Mouse (Mus musculus) thymus, postnatal 25 days (tissue): ENCODE results near the gene Chd9.
A peak's percentile ranks its signal among the peaks of the same experiment; 100 is the strongest.

Source experiments
- DNase-seq: peaks from one replicate; pipeline ENCODE4 v3.0.0; 2022

Chd9 gene

DNA sequence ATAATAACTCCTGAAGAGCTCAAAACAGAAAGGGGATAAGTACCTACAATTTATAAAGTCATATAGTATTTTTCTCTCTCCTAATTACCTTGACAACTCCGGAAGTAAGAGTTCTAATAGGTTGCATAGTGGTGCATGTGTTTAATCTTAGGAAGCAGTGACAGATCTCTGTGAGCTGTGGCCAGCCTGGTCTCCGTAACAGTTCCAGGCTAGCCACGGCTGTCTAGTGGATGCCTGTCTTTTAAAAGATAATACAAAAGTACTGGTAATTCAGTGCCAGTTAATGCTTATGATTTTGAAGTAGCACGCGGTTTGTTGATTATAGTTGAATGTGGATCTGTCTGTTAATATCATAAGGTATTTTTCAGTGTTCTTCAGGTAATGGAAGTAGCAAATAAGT lies 151.1 kb downstream of the Chd9 start:
- no peak for DNase-seq

DNA sequence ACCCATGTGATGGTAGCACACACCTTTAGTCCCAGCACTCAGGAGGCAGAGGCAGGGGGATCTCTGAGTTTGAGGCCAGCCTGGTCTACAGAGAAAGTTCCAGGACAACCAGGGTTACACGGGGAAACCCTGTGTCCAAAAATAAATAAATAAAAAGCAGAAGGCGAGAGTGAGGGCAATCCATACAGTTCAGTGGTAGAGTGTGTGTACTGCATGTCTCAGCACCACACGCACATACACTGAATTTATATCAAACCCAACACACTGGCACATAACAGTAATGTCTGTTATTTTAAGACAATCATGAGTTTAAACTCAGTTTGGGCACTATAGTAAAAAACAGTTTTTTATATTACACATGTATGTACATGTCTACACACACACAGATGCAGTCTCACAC lies 153.9 kb downstream of the Chd9 start:
- DNase-seq: no peak

DNA sequence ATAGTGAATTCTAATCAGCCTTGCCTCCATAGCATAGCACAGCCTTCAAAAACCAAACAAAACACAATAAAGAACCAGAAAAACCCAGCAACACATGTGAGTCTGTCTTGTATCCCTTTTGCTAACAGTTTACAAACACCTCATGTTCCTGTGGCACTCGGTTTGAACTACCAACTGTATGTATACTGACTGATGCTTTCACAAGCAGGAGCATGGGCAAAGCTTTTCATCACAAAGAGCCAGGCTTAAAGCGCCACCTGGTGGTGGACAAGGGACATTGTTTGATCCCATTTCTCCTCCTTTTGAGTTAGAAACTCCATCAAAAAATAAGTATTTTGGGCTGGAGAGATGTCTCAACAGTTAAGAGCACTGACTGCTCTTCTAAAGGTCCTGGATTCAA lies 191.6 kb downstream of the Chd9 start:
- DNase-seq: peak; percentile 76

DNA sequence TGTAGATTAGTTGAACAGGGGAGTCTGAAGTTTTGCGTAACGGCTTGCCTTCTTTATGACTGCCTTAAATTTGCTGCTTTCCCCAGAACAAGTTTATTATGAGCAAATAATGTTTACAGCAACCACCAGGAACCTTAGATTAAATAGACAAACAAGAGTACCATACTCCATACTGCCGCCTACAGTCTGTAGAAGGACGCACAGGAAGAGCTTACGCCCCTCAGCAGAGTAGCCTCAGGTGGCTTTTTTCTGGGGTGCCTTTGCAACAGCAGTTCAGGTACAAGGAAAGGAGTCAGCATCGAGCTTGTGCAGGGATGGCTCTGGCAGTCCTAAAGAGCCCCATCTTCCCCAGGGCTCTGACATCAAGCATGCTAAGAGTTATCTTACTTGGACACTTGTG lies 206.3 kb downstream of the Chd9 start:
- peak; percentile 17 for DNase-seq

DNA sequence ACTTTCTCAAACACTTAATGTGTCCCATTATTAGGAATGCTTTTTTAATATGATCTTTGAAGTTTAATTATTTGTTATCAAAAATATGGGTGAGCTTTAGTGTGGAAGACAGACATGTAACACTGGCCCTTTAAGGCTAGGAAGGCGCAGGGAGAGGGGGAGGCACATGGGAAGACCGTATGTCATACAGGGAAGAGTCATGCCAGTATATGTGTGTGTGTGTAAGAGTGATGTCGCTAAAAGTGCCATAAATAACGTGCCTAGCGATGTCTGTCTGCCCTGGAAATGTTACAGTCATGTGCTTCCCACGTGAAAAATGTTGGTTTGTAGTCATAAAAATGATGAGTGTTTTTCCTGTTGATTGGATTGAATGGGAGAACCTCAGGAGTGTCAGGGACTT lies 208.8 kb downstream of the Chd9 start:
- no peak for DNase-seq

DNA sequence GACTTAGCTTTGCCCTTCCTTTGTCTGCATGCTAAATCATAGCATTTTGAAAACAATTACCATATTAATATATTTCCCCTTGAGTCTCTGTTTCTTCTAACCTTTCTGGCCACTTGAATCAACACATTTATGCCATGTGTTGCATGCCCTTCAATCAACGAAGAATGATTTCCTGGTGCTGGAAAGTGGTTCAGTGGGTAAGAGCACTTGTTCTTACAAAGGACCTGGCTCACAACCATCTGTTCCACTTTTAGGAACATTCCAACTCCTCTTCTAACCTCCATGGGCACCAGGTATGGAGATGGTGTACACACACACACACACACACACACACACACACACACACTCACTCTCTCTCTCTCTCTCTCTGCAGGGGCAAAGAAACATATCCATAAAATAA lies 210.5 kb downstream of the Chd9 start:
- no peak for DNase-seq

DNA sequence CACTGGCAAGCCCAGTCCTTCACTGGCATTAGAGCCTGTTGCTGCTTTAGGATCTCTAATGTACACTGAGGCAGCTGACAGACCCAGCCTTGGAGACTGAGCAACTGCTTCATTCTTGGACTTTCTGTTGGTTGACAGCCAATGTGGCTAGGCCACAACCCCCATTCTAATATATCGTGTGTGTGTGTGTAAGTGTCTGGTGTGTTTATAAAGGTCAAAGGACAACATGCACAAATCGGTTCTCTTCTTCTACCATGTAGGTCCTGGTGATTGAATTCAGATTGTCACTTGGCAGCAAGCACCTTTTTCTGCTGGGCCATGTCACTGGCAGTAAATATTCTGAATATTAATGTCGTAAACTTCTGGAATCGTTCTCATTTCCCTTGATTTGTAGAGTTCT lies 218.2 kb downstream of the Chd9 start:
- no peak for DNase-seq

DNA sequence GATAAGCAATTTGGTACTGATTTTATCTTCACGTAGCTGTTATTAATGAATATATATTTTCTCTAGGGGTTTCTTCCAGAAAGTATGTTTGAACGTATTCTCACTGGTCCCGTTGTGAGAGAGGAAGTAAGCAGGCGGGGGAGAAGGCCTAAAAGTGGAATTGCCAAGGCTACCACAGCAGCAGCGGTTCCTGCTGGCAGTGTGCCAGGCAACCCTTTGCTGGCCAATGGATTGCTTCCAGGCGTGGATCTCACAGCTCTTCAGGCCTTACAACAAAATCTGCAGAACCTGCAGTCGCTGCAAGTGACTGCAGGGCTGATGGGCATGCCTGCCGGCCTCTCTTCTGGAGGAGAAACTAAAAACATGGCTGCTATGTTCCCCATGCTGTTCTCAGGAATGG lies 222.9 kb downstream of the Chd9 start:
- no peak for DNase-seq

DNA sequence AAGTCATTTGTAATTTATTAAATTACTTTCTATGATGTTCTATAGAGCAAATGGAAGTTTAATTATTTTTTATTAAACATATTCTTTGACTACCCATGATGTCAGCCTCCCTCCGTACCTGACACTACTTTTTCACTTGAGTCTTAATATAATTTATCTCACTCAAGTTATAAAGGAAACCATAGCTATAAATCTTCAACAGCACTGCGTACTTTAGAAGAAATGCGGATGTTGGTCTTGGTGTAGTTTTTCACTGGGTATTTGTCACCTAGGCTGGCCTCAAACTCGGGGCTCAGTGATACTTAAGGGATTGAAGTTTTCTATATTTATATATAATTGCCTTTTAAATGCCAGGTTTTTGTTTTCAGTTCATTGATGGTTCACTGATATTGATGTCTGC lies 226.3 kb downstream of the Chd9 start:
- no peak for DNase-seq

DNA sequence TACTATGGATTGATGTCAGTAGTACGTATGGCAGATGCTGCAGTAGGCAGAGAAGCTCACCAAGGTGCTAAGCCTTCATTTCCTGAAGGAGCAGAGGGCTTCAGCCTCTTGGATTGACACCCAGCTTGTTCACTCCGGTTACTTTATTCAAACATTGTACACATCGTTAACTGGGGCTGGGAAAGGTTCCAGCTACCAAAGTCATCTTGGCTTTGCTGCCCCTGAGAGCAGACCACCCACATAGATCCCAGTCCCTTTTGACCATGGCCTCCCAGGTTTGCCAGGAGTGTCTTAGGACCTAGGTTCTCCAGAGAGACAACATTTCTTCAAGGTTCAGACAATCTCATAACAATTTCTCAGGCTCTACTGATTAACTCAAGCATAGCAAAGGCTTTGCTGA lies 228.7 kb downstream of the Chd9 start:
- DNase-seq: no peak

DNA sequence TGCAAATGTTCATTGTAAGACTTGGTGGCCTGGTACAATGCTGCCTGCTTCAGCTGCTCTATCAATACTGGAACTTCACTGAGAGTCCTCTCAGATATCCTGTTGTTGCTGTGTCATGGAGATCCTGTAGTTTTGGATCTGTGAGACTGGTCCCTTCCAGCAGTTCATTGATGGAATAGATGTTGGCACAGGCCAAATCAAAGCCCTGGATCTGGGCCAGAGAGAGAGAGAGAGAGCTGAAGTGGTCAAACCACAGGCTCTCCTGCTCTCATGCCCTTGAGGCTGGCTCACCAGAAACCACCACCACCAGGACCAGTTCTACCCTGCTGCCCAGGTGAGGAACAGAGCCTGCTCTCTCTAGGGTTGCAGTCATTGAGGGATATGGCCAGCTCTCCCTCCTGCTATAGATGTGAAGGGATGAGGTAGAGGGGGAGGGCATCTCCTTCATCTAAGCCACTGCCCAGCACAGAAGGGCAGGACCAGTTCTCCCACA lies 231.0 kb downstream of the Chd9 start:
- no peak for DNase-seq

DNA sequence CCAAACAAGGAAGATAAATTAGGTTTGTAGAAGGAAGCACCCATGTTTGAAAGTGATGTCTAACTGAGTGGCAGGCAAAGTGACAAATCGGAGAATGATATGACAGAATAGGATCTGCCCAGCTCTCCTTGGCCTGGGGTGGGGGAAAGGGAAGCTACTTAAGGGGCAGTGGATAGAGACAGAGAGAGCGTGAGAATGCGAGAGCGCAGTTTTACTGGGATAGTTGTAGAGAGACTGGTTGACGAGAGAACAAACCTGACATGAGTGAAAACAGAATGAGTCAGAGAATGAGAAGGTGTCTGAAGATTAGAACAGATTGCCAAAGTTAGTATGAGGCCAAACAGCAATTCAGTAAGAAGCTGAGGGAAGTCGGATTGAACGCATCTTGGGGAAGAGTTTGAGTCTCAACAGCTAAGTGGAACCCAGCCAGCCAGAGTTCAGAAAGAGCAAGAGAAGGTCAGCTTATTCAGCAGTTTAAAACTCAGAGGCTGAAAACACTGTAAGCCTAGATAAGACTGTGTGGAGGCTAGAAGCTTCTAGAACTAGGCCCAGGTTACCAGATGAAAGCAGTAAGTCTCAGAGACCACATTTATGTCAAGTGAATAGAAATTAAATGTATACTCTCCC lies 231.8 kb downstream of the Chd9 start:
- DNase-seq: no peak

DNA sequence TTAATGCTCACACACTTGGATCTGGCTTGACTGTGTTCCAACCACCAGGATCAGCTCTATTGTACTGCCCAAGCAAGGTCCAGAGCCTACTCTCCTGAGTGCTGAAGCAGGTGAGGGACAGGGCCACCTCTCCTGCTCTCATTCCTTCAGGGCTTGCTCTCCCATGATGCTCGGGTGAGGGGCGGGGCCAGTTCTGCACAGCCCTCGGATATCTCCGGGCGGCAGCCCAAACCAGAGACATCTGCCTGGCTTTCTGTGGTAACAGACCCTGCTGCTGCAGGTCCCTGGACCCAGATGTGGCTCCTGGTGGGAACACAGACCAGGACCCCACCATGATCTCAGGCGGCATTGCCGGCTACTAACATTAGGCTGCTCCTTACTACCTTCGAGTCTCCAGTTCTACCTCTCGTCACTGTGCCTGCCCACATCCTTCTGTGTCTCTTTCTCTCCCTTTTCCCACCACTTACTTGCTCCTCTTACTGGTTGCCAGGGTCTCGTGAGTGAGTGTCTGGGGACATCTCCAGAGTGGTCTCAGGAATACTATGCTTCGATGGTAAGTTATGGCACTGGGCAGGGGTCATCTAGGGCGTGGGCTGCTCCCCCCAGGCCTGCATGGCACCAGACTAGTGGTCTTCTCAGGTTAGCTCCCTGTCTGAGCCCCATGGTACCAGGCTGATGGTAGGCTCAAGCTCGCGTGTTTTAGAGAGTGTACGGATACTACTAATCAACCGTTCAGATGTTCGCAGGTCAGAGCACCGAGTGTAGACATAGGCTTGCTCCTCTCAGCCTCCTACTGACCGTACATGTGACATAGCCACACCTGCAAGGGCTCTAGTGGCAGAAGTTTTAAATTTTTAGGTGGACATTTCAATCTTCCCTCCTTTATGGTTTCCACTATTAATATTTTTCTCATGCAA lies 232.7 kb downstream of the Chd9 start:
- peak; percentile 51 for DNase-seq

DNA sequence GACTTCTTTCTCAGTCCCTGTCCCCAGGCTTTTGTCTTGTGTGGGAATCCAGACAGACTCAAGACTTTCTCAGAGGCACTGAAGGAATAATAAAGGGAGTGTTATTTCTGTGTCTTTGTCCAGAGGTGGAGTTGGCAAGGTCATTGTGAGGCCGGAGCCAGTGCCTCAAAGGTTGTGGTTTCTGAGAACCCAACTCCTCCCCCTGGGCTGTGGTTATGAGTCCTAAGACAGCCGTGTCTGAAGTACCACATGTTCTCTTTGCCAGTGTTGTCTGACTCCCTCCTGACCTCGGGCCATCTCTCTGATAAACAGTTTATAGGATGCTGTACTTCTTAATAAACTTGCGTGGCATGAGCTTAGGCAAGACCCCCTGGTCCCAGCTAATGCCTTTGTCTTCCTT lies 237.0 kb downstream of the Chd9 start:
- DNase-seq: no peak

DNA sequence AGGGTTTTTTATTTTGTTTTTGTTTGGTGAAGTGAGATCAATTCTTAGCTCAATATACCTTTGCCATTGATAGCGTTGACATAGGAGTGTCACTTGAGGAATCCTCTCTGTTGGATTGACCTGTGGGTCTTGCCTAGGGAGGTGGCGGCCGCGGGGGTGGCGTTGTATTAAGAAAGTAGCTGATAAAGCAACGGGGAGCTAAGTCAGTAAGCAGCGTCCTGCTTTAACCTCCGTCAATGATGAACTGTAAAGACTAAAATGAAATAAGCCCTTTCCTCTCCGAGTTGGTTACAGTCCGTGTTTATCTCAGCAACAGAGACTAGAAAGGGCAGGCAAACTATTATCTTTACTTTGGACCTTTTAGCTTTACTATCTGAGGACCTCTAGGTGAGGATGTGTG lies 241.3 kb downstream of the Chd9 start:
- DNase-seq: peak; percentile 29

DNA sequence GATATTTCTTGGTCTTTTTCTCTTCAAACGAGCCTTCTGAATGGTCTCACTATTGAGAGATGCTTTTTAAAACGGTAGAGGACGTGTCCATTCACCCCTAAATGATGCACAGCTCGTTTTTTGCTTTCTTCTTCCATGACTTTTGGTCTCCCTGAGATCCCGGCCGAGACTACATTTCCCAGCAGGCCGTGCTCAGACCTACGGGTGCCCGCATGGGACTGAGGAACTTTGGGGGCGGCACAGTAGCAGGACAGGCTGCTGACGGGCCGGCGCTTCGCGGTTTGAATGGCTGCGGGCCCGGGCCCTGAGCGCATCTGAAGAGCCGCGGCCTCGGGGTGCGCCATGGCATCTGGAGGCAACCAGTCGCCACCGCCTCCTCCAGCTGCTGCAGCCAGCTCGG lies 241.7 kb downstream of the Chd9 start, which contains the start of gene Rbl2:
Rbl2 (plus strand) TSS at position 224 of the 400 bp plus-strand sequence.
- DNase-seq: peak; percentile 95

DNA sequence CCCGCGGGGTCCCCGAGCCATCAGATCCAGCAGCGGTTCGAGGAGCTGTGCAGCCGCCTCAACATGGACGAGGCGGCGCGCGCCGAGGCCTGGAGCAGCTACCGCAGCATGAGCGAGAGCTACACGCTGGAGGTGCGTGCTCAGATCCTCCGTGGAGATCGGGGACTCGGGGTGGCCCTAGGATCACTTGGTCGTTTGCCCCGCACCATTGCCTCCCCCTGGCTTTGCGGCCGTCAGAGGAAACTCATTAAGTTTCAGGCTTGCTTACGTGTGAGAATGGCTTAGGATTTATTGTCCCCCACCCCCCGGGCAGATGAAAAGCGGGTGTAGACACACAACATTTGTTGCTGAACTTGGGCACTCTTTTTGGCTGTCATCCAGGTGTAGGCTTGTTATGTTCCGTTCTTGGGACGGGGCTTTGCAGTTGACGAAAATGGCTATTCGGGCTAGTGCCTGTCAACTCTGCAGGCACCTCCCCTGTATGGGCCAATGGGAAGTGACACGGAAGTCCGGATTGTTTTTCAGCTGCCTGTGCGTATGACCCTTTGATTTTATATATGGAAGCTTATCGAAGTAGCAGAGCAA lies 242.2 kb downstream of the Chd9 start:
- DNase-seq: peak; percentile 80

DNA sequence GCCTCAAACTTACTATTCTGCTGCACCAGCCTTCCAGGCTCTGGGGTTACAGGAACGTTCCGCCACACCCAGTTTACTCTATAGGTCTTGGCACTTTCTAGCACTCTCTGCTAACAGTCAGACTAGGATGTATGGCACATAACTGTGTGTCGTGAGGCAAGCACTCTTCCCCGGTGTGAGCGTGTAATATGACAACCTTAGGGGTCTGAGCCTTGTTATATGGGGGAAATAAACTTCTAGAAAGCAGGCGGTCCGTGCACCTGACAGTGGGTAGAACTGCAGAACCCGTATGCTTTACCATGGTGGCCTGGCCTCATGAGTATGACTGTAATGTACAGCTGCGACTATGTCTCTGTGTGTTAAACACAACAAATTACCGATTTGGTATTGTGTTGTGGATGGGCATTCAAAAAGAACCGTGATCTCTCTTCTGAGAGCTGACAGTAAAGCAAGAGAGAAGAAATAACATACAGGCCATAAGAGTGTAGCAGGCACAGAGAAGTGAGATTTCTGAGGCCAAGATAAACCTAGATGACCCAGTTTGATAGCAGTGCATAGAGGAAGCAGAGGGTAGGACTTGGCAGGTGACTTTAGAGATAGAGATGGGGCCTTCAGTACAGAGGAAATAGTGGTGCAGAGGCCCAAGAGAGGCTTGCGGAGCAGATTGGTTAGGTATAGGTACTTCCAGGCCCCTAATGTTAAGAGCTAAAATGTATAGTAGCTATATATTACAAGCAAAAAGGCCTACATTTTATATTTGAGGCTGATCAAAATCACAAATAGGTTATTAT lies 249.1 kb downstream of the Chd9 start:
- DNase-seq: peak; percentile 62

DNA sequence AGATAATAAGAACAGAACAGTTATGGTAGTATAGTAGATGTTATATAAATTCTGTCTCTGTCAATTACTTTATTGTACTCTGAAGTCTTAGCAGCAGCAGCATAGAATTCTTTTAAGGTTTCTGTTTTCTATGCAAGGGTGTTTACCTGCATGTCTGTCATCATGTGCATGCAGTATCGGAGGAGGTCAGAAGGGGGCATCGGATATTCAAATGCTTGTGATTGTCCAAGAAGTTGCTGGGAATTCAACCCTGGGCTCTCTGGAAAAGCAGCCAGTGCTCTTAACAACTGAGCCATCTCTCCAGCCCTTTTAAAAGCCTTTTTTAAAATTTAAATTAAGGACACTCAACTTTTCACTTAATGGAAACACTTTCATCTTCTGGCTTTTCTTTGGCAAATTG lies 251.5 kb downstream of the Chd9 start:
- DNase-seq: peak; percentile 42

DNA sequence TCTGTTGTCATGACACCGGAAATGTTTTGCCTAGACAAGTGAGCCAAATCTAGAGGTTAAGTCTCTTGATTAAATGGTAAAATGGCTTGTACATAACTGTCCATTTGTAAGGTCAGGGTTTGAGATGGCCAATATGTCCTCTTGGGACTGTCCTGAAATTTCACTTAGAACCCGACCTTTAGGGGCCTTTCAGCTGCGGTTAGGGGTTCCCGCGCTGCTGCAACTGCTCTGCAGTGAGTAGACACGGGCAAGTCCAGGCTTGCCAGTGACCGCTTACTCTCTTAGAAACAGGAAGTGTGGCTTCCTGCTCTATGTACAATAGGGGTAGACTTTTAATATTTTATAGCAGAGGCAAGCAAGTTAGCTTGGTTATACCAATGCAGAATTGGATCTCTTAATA lies 253.8 kb downstream of the Chd9 start:
- no peak for DNase-seq

DNA sequence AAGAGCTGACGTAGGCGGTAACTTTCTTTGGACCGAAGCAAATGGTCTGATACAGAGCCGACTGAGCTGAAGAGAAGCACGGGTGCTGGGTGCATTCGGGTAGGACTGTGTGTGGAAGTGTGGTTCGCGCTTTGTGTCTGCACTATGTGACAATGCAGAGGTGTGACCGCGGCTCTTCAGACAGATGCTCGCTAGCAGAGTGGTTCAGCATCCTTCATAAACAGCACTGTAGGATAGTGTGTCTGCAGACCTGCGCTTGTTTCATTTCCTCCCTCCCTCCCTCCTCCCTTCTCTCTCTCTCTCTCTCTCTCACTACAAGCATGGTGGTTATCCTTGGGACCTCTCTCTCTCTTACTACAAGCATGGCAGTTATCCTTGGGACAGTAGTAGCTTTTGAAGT lies 254.3 kb downstream of the Chd9 start:
- no peak for DNase-seq

DNA sequence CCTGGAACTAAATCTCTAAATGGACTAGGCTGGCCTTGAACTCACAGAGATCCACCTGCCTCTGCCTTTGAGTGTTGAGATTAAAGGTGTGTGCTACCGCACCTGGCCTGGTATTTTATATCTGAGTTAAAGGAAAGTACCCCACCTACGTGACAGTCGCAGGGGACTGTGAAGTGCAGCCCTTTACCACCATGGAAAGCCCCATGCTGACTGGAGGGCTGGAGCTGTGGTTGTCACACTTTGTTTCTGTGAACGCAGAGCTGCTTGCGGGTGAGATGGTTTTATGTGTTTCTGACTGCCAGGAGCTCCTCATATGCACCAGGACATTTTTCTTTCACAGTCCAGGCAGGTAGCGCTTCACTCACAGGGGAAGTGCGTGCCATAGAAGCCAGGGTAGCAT lies 260.3 kb downstream of the Chd9 start:
- no peak for DNase-seq

DNA sequence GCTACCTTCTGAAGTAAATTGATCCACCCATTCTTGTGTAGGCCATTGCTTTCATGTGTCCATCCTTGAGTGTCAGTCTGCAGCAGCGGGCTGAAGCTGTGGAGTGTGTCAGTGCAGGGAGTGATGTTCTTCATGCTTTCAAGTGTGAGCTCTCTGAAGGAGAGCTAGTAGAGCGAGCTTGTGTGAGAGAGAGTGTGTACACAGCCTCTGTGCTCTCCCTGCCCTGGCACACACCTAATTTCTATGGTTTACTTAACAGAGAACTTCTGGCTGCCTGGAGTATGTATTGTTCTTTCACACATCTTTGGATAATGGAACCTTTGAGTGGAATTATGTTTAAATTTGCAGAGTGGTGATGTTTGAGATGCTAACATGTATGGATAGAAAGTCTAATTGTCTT lies 261.4 kb downstream of the Chd9 start:
- DNase-seq: no peak
